Mouse (Mus musculus) E14TG2a.4 (cell line): ENCODE measurements around the gene F10.

ENCODE experiments used
- H3K27me3 ChIP-seq: 2 replicates; pipeline ENCODE4 v1.6.1; 2014; ENCODE audit warnings: low read length, control low read depth; ENCODE audit not compliant: insufficient read depth
- H3K36me3 ChIP-seq: 2 replicates; pipeline ENCODE4 v1.6.1; 2014; ENCODE audit warnings: low read length, control low read depth; ENCODE audit not compliant: insufficient read depth
- H3K4me1 ChIP-seq: replicated peaks from 2 replicates; pipeline ENCODE4 v1.6.1; 2014; ENCODE audit warnings: low read depth, low read length, control low read depth
- H3K4me3 ChIP-seq: replicated peaks from 2 replicates; pipeline ENCODE4 v1.5.1; 2014; ENCODE audit warnings: mild to moderate bottlenecking, low read length
- H3K9me3 ChIP-seq: 2 replicates; pipeline ENCODE4 v1.6.1; 2014; ENCODE audit warnings: low read length, control low read depth
- CTCF ChIP-seq: conservative IDR thresholded peaks from 2 replicates; pipeline ENCODE4 v1.5.1; 2014; ENCODE audit warnings: low read length
- NANOG ChIP-seq: IDR thresholded peaks from 2 replicates; pipeline ENCODE4 v1.6.1; 2014; ENCODE audit warnings: borderline replicate concordance, low read length, mixed read lengths
- POU5F1 ChIP-seq: IDR thresholded peaks from 2 replicates; pipeline ENCODE4 v1.6.1; 2014; ENCODE audit warnings: low read length, borderline replicate concordance

F10 gene

DNA sequence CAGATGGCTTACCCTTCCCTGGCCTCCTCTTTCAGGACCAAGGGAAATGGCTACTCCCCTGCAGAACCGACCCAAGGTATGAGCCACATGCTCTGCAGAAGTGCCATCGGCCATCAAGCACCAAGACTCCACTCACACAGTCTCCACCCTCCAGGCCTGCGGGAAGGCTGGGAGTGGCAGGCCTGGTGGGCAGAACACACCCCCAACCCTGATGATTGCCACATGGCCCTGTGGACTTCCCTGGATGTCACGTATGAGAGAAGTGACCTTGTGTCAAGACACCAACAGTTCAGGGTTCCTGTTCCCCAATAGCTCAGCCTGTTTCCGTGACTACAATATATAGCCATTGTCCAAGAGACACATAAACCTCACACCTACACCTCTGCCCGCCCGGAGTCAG, at the start of gene F10:
Gene F10 (plus strand): TSS at position 294 of the 400 bp plus-strand sequence.
- H3K4me1 ChIP-seq, result 0 out of 2 replicates have a peak, but pooled peaks cover 5% of the 10 kb centered on the region
- no peak within 1 kb of the TSS for H3K4me3 ChIP-seq
- H3K36me3 ChIP-seq, result no peaks in the 10 kb centered on the region
- TF ChIP-seq NANOG, result no peak
- TF ChIP-seq POU5F1, result no peak
- TF ChIP-seq CTCF, result no peak
- no peaks in the 10 kb centered on the region for H3K9me3 ChIP-seq
- no peaks in the 10 kb centered on the region for H3K27me3 ChIP-seq

DNA sequence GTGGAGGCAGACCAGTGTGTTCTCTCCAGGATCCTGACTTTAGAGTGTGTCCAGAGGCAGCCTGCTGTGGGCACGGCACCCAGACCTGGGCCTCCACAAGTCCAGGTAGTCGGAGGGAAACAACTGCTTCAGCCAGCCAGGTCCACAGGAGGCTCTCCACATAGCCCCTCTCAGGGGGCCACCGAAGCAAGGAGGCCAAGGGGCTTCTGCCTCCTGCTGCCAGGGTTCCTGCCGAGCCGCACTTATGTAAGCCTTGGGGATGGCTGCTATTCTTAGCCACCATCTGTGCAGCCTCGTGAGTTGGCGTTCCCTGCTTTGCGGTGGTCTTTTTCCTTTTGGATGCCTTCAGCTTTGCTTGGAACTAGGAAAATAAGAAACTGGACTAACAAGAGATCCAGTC, 49.5 kb upstream of the F10 start:
- H3K4me3 ChIP-seq, result no peak overlapping the region
- TF ChIP-seq POU5F1, result no peak
- no peak for TF ChIP-seq CTCF
- TF ChIP-seq NANOG, result no peak
- peaks cover 35% of the 10 kb centered on the region for H3K4me1 ChIP-seq
- H3K36me3 ChIP-seq, result no peaks in the 10 kb centered on the region
- H3K9me3 ChIP-seq, result no peaks in the 10 kb centered on the region
- no peaks in the 10 kb centered on the region for H3K27me3 ChIP-seq

GRCm38 (mm10) chr8:12988722-12989430, 48.2 kb upstream of the F10 start:
- H3K9me3 ChIP-seq, result no peaks in the 10 kb centered on the region
- H3K4me1 ChIP-seq, result peaks cover 37% of the 10 kb centered on the region
- TF ChIP-seq NANOG (no peak), CTCF (peak; percentile 20; the same call in 1 of the 2 replicates), POU5F1 (no peak)
- H3K4me3 ChIP-seq, result no peak overlapping the region
- no peaks in the 10 kb centered on the region for H3K27me3 ChIP-seq
- H3K36me3 ChIP-seq, result peaks cover 6% of the 10 kb centered on the region; the same call in 1 of the 2 replicates

- Histone ChIP-seq H3K36me3 (peaks cover 12% of the 10 kb centered on the region; the same call in 1 of the 2 replicates), H3K9me3 (no peaks in the 10 kb centered on the region), H3K4me1 (peaks cover 21% of the 10 kb centered on the region), H3K4me3 (no peak overlapping the region), H3K27me3 (no peaks in the 10 kb centered on the region)
- TF ChIP-seq POU5F1 (no peak), CTCF (no peak), NANOG (no peak)
Measured at GRCm38 (mm10) chr8:12991411-12991810, 45.7 kb upstream of the F10 start.

- Histone ChIP-seq H3K27me3 (no peaks in the 10 kb centered on the region), H3K9me3 (no peaks in the 10 kb centered on the region), H3K36me3 (peaks cover 31% of the 10 kb centered on the region), H3K4me1 (peaks cover 17% of the 10 kb centered on the region), H3K4me3 (no peak overlapping the region)
- TF ChIP-seq CTCF (no peak), NANOG (no peak), POU5F1 (no peak)
Measured at GRCm38 (mm10) chr8:12994468-12994867, 42.6 kb upstream of the F10 start.

DNA sequence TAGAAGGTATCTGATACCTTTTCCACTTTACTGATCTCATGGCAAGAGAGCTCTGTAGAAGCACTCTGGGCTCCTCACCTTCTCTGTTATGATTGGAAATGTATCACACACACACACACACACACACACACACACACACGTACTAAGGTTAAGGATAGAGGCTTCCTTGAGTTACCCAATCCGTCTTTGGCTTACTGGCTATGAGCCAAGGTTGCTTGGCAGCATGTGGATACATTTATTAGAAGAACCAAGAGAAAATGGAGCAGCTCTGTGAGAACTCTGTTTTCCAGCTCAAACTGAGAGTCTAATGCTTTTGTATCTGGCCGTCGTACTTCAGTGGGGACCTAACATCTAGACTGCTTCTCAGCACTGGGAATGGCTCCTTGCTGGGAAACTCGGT, 41.6 kb upstream of the F10 start:
- TF ChIP-seq POU5F1 (no peak), CTCF (no peak), NANOG (no peak)
- Histone ChIP-seq H3K4me1 (peaks cover 17% of the 10 kb centered on the region), H3K36me3 (peaks cover 36% of the 10 kb centered on the region), H3K9me3 (no peaks in the 10 kb centered on the region), H3K4me3 (no peak overlapping the region), H3K27me3 (no peaks in the 10 kb centered on the region)

GRCm38 (mm10) chr8:12996831-12997275, 40.3 kb upstream of the F10 start:
- no peak for TF ChIP-seq NANOG
- no peak for TF ChIP-seq CTCF
- H3K4me1 ChIP-seq, result peaks cover 20% of the 10 kb centered on the region
- H3K36me3 ChIP-seq, result peaks cover 48% of the 10 kb centered on the region
- no peaks in the 10 kb centered on the region for H3K27me3 ChIP-seq
- no peak overlapping the region for H3K4me3 ChIP-seq
- no peaks in the 10 kb centered on the region for H3K9me3 ChIP-seq

DNA sequence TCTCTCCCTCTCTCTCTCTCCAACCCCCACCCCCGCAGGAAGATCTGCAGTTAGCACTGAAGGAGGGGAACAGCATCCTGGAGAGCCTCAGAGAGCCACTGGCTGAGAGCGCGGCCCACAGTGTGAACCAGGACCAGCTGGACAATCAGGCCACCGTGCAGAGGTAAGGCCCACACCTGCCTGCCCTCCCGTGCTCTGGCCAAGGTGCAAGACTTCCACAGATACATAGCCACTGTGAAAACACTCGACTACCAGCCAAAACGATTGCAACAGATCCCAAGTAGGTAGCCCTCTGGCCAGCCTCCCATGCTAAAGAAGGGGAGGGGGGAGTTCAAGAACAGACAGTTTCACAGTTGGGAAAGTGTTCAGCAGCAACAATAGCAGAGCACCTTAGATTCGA, 38.8 kb upstream of the F10 start:
- Histone ChIP-seq H3K27me3 (no peaks in the 10 kb centered on the region), H3K36me3 (peaks cover 62% of the 10 kb centered on the region), H3K4me1 (peaks cover 13% of the 10 kb centered on the region; the same call in 1 of the 2 replicates), H3K4me3 (no peak overlapping the region), H3K9me3 (no peaks in the 10 kb centered on the region)
- no peak for TF ChIP-seq CTCF
- no peak for TF ChIP-seq NANOG
- no peak for TF ChIP-seq POU5F1
